Mouse (Mus musculus) layer of hippocampus, postnatal 25 days (tissue): ENCODE measurements at regions not wholly inside any gene's neighbourhood (a gene's known extent, or its start where the extent isn't known, plus 50 kb on each side); places are given as distances from the start of the nearest gene placed in this dataset.

Experiments used
- DNase-seq, 2 experiments: peaks; one replicate each; pipeline ENCODE4 v3.0.0; 2022; ENCODE audit warnings: mixed read lengths in 2 of 2, low spot score in 1 of 2; ENCODE audit errors: extremely low spot score in 1 of 2

GRCm38 (mm10) chr1:159398643-159399042, 124.9 kb upstream of the Tnr start:
- DNase-seq, result no peak

GRCm38 (mm10) chr1:159406317-159406716, 117.3 kb upstream of the Tnr start:
- no peak for DNase-seq

- no peak for DNase-seq
Observed at GRCm38 (mm10) chr1:159406781-159407180, 116.8 kb upstream of the Tnr start.

GRCm38 (mm10) chr1:159413374-159413773, 110.2 kb upstream of the Tnr start:
- peak in 1 of 2 experiments; percentile 32 for DNase-seq

GRCm38 (mm10) chr1:159415656-159416055, 107.9 kb upstream of the Tnr start:
- no peak for DNase-seq

GRCm38 (mm10) chr1:159417176-159417575, 106.4 kb upstream of the Tnr start:
- no peak for DNase-seq

- DNase-seq, result no peak
Observed at GRCm38 (mm10) chr1:159419301-159419965, 104.1 kb upstream of the Tnr start.

GRCm38 (mm10) chr1:159420189-159420588, 103.4 kb upstream of the Tnr start:
- DNase-seq, result no peak

GRCm38 (mm10) chr1:159423694-159424093, 99.9 kb upstream of the Tnr start:
- no peak for DNase-seq

GRCm38 (mm10) chr1:159429926-159430325, 93.6 kb upstream of the Tnr start:
- DNase-seq, result no peak

- no peak for DNase-seq
Observed at GRCm38 (mm10) chr1:159433521-159433920, 90.0 kb upstream of the Tnr start.

GRCm38 (mm10) chr1:159440770-159441169, 82.8 kb upstream of the Tnr start:
- DNase-seq, result no peak

GRCm38 (mm10) chr1:159444093-159444492, 79.5 kb upstream of the Tnr start:
- no peak for DNase-seq

GRCm38 (mm10) chr1:159445465-159445864, 78.1 kb upstream of the Tnr start:
- no peak for DNase-seq

- no peak for DNase-seq
Observed at GRCm38 (mm10) chr1:159451462-159451861, 72.1 kb upstream of the Tnr start.

- DNase-seq, result no peak
Observed at GRCm38 (mm10) chr1:159460876-159461275, 62.7 kb upstream of the Tnr start.

GRCm38 (mm10) chr1:159470941-159471340, 52.6 kb upstream of the Tnr start:
- no peak for DNase-seq
